Mouse (Mus musculus) kidney, postnatal 4 days (tissue): ENCODE measurements around the gene Tmcc1.
"Not testable (repeated sequence)": the region's sequence is repeated elsewhere in the genome, so short reads cannot be mapped to it uniquely, and the experiment has no call there.

Experiments used
- DNase-seq, 2 experiments: peaks; one replicate each; pipeline ENCODE4 v3.0.0; 2021; ENCODE audit warnings: mixed read lengths in 2 of 2

Gene Tmcc1

GRCm38 (mm10) chr6:116193394-116194393, at the start of gene Tmcc1:
Gene Tmcc1, minus strand, starts transcription at chr6:116193486.
- peak; percentile 99 for DNase-seq

- no peak for DNase-seq
Measured at GRCm38 (mm10) chr6:116240371-116240770, 47.1 kb upstream of the Tmcc1 start.

GRCm38 (mm10) chr6:116238083-116238482, 44.8 kb upstream of the Tmcc1 start:
- no peak for DNase-seq

GRCm38 (mm10) chr6:116235336-116235735, 42.0 kb upstream of the Tmcc1 start:
- no peak for DNase-seq

- DNase-seq, result not testable (repeated sequence)
Measured at GRCm38 (mm10) chr6:116234821-116235220, 41.5 kb upstream of the Tmcc1 start.

- DNase-seq, result peak; percentile 79 to 80
Measured at GRCm38 (mm10) chr6:116228785-116229525, 35.7 kb upstream of the Tmcc1 start.

- DNase-seq, result no peak
Measured at GRCm38 (mm10) chr6:116227767-116228166, 34.5 kb upstream of the Tmcc1 start.

GRCm38 (mm10) chr6:116207729-116208534, 14.6 kb upstream of the Tmcc1 start, which contains the start of gene Washc2:
Gene Washc2, plus strand, starts transcription at chr6:116208038.
- peak; percentile 95 to 97 for DNase-seq

GRCm38 (mm10) chr6:116199682-116200081, 6.4 kb upstream of the Tmcc1 start:
- DNase-seq, result no peak

- peak in 1 of 2 experiments; percentile 16 for DNase-seq
Measured at GRCm38 (mm10) chr6:116198173-116198572, 4.9 kb upstream of the Tmcc1 start.

- DNase-seq, result no peak
Measured at GRCm38 (mm10) chr6:116195811-116196210, 2.5 kb upstream of the Tmcc1 start.

- peak; percentile 66 to 81 for DNase-seq
Measured at GRCm38 (mm10) chr6:116192809-116193311, 426 bp downstream of the Tmcc1 start.

GRCm38 (mm10) chr6:116189417-116189816, 3.9 kb downstream of the Tmcc1 start:
- no peak for DNase-seq

- no peak for DNase-seq
Measured at GRCm38 (mm10) chr6:116186485-116186884, 6.8 kb downstream of the Tmcc1 start.

GRCm38 (mm10) chr6:116183509-116183908, 9.8 kb downstream of the Tmcc1 start:
- no peak for DNase-seq

GRCm38 (mm10) chr6:116180731-116181130, 12.6 kb downstream of the Tmcc1 start:
- DNase-seq, result no peak

GRCm38 (mm10) chr6:116178376-116178775, 14.9 kb downstream of the Tmcc1 start:
- DNase-seq, result no peak

- not testable (repeated sequence) for DNase-seq
Measured at GRCm38 (mm10) chr6:116173511-116174099, 19.7 kb downstream of the Tmcc1 start.

GRCm38 (mm10) chr6:116166383-116166782, 26.9 kb downstream of the Tmcc1 start:
- no peak for DNase-seq

GRCm38 (mm10) chr6:116154854-116155624, 38.2 kb downstream of the Tmcc1 start:
- no peak for DNase-seq

- DNase-seq, result no peak
Measured at GRCm38 (mm10) chr6:116147386-116147785, 45.9 kb downstream of the Tmcc1 start.
